Mouse (Mus musculus): ENCODE data around the gene Zfp385b.

Gene Zfp385b

GRCm38 (mm10) chr2:77790846-77791245 lies 28.6 kb downstream of the Zfp385b start:
- DNase-seq (ENCODE audit: low read depth, low spot score) = no peak

DNA sequence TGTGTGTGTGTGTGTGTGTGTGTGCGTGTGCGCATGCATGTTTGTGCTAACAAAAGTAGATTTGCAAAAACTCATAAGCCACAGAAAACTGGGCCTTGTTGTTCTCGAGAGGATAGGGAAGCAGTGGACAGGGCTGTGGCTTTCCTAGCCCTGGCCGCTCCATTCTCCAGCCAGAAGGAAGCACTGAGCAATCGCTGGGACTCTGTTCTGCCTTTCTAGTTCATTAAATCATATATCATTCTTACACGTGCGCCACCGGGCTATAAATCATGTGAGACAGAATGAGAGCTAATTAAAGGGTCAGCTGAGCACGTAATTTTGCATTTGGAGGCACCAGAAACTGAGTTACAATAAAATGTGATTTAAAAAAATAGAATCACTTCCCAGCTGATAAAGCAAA lies 29.1 kb downstream of the Zfp385b start:
- DNase-seq (ENCODE audit: low read depth, low spot score) = no peak

DNA sequence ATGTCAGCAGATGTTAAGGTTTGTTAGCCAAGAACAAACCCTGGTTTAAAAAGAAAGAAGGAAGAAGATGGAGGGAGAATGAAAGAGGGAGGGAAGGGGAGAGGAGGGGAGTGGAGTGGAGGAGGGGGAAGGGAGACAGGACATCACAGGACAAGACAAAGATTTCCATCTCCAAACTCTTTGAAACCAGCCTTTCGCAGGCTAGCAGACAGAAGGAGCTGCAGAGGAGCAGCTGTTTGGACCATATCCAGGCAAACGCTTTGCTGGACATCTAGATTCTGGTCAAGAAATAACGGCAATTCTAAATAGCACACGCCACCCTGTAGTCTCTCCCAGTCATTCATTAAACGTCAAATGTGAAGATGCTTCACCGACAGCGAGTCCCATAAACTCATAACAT lies 38.0 kb downstream of the Zfp385b start:
- DNase-seq (ENCODE audit: low read depth, low spot score) = no peak

DNA sequence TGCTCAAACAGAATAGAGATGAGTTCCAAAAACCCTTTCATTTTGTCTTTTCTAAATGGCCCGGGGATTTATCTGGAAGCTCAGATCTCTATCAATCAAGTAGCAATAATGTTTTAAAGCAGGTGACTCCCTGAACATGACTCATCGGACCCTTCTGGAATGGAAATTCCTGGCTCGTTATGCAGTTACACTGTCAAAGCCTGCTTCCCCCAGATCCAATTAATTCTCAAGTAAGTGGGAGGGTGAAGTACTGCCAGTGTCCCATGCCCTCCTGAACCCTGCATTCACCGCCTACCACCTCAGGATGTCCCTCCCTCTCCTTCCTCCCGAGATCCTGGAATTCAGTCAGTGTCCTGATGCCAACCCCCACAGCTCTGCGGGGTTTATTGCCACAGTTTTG lies 41.7 kb downstream of the Zfp385b start:
- DNase-seq (ENCODE audit: low read depth, low spot score) = no peak

GRCm38 (mm10) chr2:77777047-77777686 lies 42.3 kb downstream of the Zfp385b start:
- no peak for DNase-seq (ENCODE audit: low read depth, low spot score)

DNA sequence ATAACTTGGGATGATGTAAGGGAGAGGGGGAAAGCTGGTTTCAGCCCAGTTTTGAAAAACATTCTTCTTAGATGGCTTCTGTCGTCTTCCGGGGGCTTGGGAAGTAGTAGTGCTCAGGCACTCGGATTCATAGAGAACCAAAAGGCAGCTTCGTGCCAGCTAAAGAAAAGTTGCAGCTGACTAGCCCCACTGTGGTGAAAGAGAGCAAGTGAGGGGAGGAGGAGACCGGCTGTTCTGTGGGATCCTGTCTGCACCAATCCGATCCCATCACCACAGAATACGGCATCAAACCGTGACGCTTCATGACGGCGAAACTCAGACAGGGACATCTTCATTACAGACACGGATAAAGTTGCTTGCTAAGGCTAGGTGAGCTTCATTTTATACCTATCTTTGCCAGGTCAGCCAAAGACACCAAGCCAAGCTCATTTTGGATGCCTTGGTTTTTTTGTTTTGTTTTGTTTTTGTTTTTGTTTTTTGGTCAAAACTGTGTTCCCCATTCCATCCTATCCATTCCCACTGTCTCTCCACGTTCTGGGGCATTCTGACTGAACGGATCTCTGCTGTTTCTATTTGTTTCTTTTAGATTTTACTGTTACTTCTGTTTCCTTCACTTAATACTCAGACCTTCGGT lies 44.1 kb downstream of the Zfp385b start:
- no peak for DNase-seq (ENCODE audit: low read depth, low spot score)

DNA sequence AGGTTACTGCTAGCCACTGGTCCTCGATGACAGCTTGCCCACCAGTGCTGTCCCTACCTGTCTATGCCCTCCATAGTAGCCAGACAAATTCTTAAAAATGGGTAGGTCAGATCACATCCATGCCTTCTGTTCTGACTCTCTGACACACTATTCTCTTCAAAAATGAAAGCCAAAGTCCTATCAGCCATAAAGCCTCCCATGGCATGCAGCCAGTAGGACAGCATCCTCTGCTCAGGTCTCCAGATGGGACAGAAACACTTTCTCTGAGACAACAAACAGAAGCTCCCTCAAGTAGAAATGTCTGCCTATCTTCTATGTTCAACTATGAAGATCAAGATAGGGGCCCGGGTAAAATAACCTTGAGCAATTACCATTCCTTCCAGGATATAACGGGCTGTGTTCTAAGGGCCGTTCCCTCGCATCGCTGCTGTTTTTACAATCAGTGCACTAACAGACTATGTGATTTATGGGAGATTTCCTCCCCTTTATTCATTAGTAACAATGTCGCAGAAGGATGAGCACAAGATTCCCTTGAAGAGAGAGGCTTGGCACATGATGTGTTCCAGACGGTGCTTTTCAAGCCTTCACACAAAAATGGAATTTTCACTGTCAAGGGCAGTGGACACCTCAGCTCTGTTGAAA lies 49.3 kb downstream of the Zfp385b start:
- DNase-seq (ENCODE audit: low read depth, low spot score) = no peak

GRCm38 (mm10) chr2:77768321-77768886 lies 51.0 kb downstream of the Zfp385b start:
- no peak for DNase-seq (ENCODE audit: low read depth, low spot score)

DNA sequence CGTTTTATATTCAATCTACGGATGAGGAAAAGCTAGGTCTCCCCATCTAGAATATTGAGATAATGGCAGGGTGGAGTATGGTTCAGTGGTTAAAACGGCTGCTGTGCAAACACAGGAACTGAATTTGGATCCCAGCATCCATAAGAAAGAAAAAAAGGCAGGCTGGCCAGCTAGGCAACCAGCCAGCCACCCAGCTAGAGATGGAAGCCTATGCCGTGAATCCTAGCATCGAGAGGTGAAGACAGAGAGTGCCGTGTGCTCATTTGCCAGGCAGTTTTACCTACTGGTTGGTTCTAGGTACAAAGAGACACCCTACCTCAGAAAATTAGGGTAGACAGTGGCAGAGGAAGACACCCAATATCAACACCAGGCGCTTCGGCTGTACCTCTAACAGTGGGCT lies 57.5 kb downstream of the Zfp385b start:
- no peak for DNase-seq (ENCODE audit: low read depth, low spot score)

- no peak for DNase-seq (ENCODE audit: low read depth, low spot score)
Observed at GRCm38 (mm10) chr2:77758403-77759071, 60.9 kb downstream of the Zfp385b start.

DNA sequence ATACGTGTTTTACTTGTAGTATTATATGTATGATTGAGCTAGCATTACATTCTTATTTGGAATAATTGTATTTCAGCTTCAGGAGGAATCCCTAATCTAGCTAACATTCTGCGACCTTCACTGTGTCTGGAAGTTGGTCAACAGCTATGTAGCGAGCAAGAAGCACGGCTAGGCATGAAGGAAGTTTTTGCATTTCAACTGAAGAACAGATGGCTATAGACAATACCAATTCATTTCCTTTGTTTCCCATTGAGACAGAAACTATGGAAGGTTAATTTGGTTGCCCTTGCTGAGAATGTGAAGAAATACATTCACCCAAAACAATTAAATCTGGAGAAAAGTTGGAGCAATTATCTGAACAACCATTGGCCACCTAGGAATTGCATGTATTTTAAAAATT lies 66.9 kb downstream of the Zfp385b start:
- no peak for DNase-seq (ENCODE audit: low read depth, low spot score)

GRCm38 (mm10) chr2:77749631-77750030 lies 69.8 kb downstream of the Zfp385b start:
- DNase-seq (ENCODE audit: low read depth, low spot score) = no peak

DNA sequence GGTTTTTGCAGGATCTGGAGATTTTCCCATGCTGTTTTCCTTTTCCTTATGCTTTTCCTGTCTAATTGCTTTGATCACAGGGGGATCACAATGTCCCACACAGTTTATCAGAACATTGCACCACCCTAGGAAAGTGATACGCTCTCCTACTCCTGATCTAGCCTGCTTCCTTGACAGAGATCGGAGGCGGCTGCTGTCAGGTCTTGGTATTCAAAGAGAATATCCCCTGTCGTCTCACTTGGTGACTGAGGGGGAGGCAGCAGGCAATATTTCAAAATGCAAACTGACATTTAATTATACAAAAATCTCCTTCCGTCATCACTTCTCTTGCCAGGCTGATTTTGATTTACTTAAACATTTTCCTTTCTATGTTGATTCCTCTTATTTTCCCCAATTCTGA lies 73.0 kb downstream of the Zfp385b start:
- DNase-seq (ENCODE audit: low read depth, low spot score) = no peak

GRCm38 (mm10) chr2:77745246-77745645 lies 74.2 kb downstream of the Zfp385b start:
- DNase-seq (ENCODE audit: low read depth, low spot score) = peak; percentile 4

- DNase-seq (ENCODE audit: low read depth, low spot score) = no peak
Observed at GRCm38 (mm10) chr2:77742359-77742758, 77.1 kb downstream of the Zfp385b start.

- no peak for DNase-seq (ENCODE audit: low read depth, low spot score)
Observed at GRCm38 (mm10) chr2:77730196-77730595, 89.2 kb downstream of the Zfp385b start.

DNA sequence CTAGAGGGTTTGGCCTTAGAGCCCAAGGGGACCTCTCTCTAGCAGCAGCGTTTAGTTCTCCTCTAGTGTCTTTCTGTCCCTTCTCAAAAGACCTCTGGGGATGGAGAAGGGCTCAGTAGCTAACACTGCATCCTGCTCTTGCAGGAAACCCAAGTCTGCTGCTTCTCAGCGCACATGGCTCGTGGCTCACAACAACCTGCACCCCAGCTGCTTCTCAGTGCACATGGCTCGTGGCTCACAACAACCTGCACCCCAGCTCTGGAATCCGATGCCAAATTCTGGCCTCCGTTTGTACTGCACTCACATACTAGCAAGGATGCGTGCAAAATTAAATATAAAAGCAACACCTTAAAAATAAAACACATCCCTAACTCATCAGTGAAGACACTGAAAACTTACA lies 92.6 kb downstream of the Zfp385b start:
- DNase-seq (ENCODE audit: low read depth, low spot score) = no peak

- no peak for DNase-seq (ENCODE audit: low read depth, low spot score)
Observed at GRCm38 (mm10) chr2:77720806-77721205, 98.6 kb downstream of the Zfp385b start.

- no peak for DNase-seq (ENCODE audit: low read depth, low spot score)
Observed at GRCm38 (mm10) chr2:77716367-77716766, 103.1 kb downstream of the Zfp385b start.

- DNase-seq (ENCODE audit: low read depth, low spot score) = peak; percentile 73
Observed at GRCm38 (mm10) chr2:77713886-77714285, 105.6 kb downstream of the Zfp385b start.

GRCm38 (mm10) chr2:77711751-77712150 lies 107.7 kb downstream of the Zfp385b start:
- DNase-seq (ENCODE audit: low read depth, low spot score) = no peak

DNA sequence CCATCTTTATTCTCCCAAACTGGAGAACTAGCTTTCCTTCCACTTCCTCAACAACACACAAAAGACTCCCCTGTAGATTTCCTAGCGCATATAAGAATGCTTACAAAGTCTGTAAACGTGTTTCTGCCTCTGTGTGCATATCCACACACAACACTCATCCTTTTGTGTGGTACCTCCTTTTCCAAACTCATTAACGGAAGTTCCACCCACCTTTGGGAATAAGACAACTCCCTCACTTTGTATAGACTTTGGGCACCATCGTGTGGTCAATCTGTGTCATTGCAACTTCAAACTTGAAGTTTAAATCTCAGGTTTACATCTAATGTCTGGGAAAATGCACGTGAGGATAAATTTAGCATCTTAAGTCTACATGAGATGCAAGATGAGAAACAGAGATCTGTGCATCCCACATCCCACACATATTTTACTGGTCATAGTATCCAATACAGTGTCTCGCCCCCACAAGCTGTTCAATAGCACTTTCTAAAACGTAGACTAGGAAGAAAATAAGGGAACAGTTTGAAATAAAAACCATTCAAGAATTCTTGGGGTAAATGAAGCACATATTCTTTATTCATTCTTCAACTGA lies 110.1 kb downstream of the Zfp385b start:
- DNase-seq (ENCODE audit: low read depth, low spot score) = peak; percentile 80

Measured in 3T3-L1 (cell line).